Mouse (Mus musculus) intestine, postnatal 0 days (tissue): ENCODE measurements around the gene Bnip2. TPM values are rescaled to one million over a fixed set of nuclear protein-coding genes. Genes with fewer than 3 reads are reported as not detected.

Source experiments
- ATAC-seq: fragments of 200-750 bp; cut with Nextera tagmentation; 2 replicates; pipeline ENCODE4 v1.8.0; 2017; ENCODE audit warnings: mild to moderate bottlenecking, moderate TSS enrichment, moderate library complexity
- H3K27ac ChIP-seq: fragments of 300-500 bp; sonication (generic); 2 replicates; pipeline ENCODE4 v1.5.1; 2014; ENCODE audit warnings: mild to moderate bottlenecking, low read depth, low read length, moderate library complexity
- H3K27me3 ChIP-seq: fragments of 300-500 bp; sonication (generic); replicated peaks from 2 replicates; pipeline ENCODE4 v1.6.1; 2014; ENCODE audit warnings: low read length, mixed read lengths; ENCODE audit not compliant: control insufficient read depth, insufficient read depth
- H3K36me3 ChIP-seq: fragments of 300-500 bp; sonication (generic); 2 replicates; pipeline ENCODE4 v1.6.1; 2014; ENCODE audit warnings: mild to moderate bottlenecking, moderate library complexity; ENCODE audit not compliant: control insufficient read depth, insufficient read depth
- H3K4me1 ChIP-seq: fragments of 300-500 bp; sonication (generic); replicated peaks from 2 replicates; pipeline ENCODE4 v1.6.1; 2014; ENCODE audit warnings: antibody characterized with exemption, low read length, mixed read lengths; ENCODE audit not compliant: control insufficient read depth, insufficient read depth
- H3K4me2 ChIP-seq: fragments of 300-500 bp; sonication (generic); replicated peaks from 2 replicates; pipeline ENCODE4 v1.6.1; 2014; ENCODE audit warnings: low read depth, mild to moderate bottlenecking, moderate library complexity
- H3K4me3 ChIP-seq: fragments of 300-500 bp; sonication (generic); 2 replicates; pipeline ENCODE4 v1.5.1; 2014; ENCODE audit warnings: low read depth, low read length
- H3K9ac ChIP-seq: fragments of 300-500 bp; sonication (generic); 2 replicates; pipeline ENCODE4 v1.6.1; 2014; ENCODE audit warnings: mild to moderate bottlenecking, low read depth, low read length
- H3K9me3 ChIP-seq: fragments of 300-500 bp; sonication (generic); 2 replicates; pipeline ENCODE4 v1.6.1; 2016; ENCODE audit warnings: mixed run types; ENCODE audit not compliant: control insufficient read depth
- CTCF ChIP-seq: sonication (generic); IDR thresholded peaks from 2 replicates; pipeline ENCODE4 v1.5.1; 2016; ENCODE audit warnings: low read depth, mild to moderate bottlenecking, control low read depth, antibody characterized with exemption, moderate library complexity
- WGBS: fragments of 180-500 bp; shearing (Covaris S2); extraction: QIAGEN DNeasy Blood & Tissue Kit; methylation state at CpG from one replicate; pipeline ENCODE4 v1.1.7; 2014; 5-methylcytosine and 5-hydroxymethylcytosine counted together
- polyA plus RNA-seq: library from polyadenylated mRNA; unstranded; fragments of >200 nt; fragmentation: Nextera tagmentation; extraction: Ambion mirVana; gene quantifications from 2 replicates; pipeline ENCODE4 v1.2.1, GENCODE M21; 2015

Gene Bnip2
- polyA plus RNA-seq, result 38.0 and 38.7 TPM in 2 replicates

GRCm38 (mm10) chr9:69989303-69990121, at the start of gene Bnip2:
Gene Bnip2, plus strand, starts transcription at chr9:69989466.
- H3K4me3 ChIP-seq, result peak within 1 kb of the TSS; percentile 98
- peak within 1 kb of the TSS; percentile 95 for H3K9ac ChIP-seq
- under 1% methylated on average over 56 of the region's 76 CpGs for WGBS
- no peaks in the 10 kb centered on the region for H3K9me3 ChIP-seq
- H3K36me3 ChIP-seq, result no peaks in the 10 kb centered on the region
- no peak for TF ChIP-seq CTCF
- H3K27ac ChIP-seq, result peak within 1 kb of the TSS; percentile 98
- H3K27me3 ChIP-seq, result no peaks in the 10 kb centered on the region
- no peaks in the 10 kb centered on the region for H3K4me1 ChIP-seq
- ATAC-seq, result peak; percentile 87
- peak within 1 kb of the TSS; percentile 72 for H3K4me2 ChIP-seq

- WGBS, result 86% methylated on average over 7 of the region's 7 CpGs
- Histone ChIP-seq H3K27ac (no peak overlapping the region), H3K36me3 (no peaks in the 10 kb centered on the region), H3K9me3 (no peaks in the 10 kb centered on the region), H3K27me3 (no peaks in the 10 kb centered on the region), H3K4me3 (no peak overlapping the region), H3K9ac (no peak overlapping the region), H3K4me2 (no peak overlapping the region), H3K4me1 (no peaks in the 10 kb centered on the region)
- no peak for TF ChIP-seq CTCF
- ATAC-seq, result no peak
Observed at GRCm38 (mm10) chr9:69940839-69941490, 48.3 kb upstream of the Bnip2 start.

GRCm38 (mm10) chr9:69941556-69941955, 47.7 kb upstream of the Bnip2 start:
- no peak overlapping the region for H3K9ac ChIP-seq
- no peak overlapping the region for H3K4me3 ChIP-seq
- H3K4me1 ChIP-seq, result no peaks in the 10 kb centered on the region
- no peaks in the 10 kb centered on the region for H3K27me3 ChIP-seq
- TF ChIP-seq CTCF, result no peak
- no peaks in the 10 kb centered on the region for H3K9me3 ChIP-seq
- no peak for ATAC-seq
- H3K36me3 ChIP-seq, result no peaks in the 10 kb centered on the region
- 62% methylated on average over 6 of the region's 6 CpGs for WGBS
- H3K4me2 ChIP-seq, result no peak overlapping the region
- no peak overlapping the region for H3K27ac ChIP-seq

GRCm38 (mm10) chr9:69948964-69949363, 40.3 kb upstream of the Bnip2 start:
- no peaks in the 10 kb centered on the region for H3K9me3 ChIP-seq
- no peak overlapping the region for H3K27ac ChIP-seq
- ATAC-seq, result no peak
- no peaks in the 10 kb centered on the region for H3K27me3 ChIP-seq
- no peaks in the 10 kb centered on the region for H3K4me1 ChIP-seq
- no peak overlapping the region for H3K4me2 ChIP-seq
- TF ChIP-seq CTCF, result peak; percentile 88
- no peak overlapping the region for H3K4me3 ChIP-seq
- H3K36me3 ChIP-seq, result no peaks in the 10 kb centered on the region
- 19% methylated on average over 2 of the region's 2 CpGs for WGBS
- no peak overlapping the region for H3K9ac ChIP-seq

GRCm38 (mm10) chr9:69949641-69950040, 39.6 kb upstream of the Bnip2 start:
- H3K9ac ChIP-seq, result no peak overlapping the region
- H3K27ac ChIP-seq, result no peak overlapping the region
- ATAC-seq, result no peak
- no peaks in the 10 kb centered on the region for H3K9me3 ChIP-seq
- H3K4me1 ChIP-seq, result no peaks in the 10 kb centered on the region
- no peaks in the 10 kb centered on the region for H3K36me3 ChIP-seq
- H3K4me2 ChIP-seq, result no peak overlapping the region
- no peaks in the 10 kb centered on the region for H3K27me3 ChIP-seq
- WGBS, result 77% methylated on average over 4 of the region's 4 CpGs
- no peak overlapping the region for H3K4me3 ChIP-seq
- no peak for TF ChIP-seq CTCF

GRCm38 (mm10) chr9:69961007-69961406, 28.3 kb upstream of the Bnip2 start:
- no peak overlapping the region for H3K4me3 ChIP-seq
- ATAC-seq, result no peak
- 0 out of 2 replicates have a peak, but pooled peaks cover 5% of the 10 kb centered on the region for H3K9me3 ChIP-seq
- no peak overlapping the region for H3K4me2 ChIP-seq
- no peak overlapping the region for H3K27ac ChIP-seq
- 73% methylated on average over 6 of the region's 6 CpGs for WGBS
- no peak overlapping the region for H3K9ac ChIP-seq
- no peak for TF ChIP-seq CTCF
- no peaks in the 10 kb centered on the region for H3K4me1 ChIP-seq
- H3K27me3 ChIP-seq, result no peaks in the 10 kb centered on the region
- H3K36me3 ChIP-seq, result no peaks in the 10 kb centered on the region
